Mouse (Mus musculus): Measurements from ENCODE around the gene Stard10. TPM values are rescaled to one million over a fixed set of nuclear protein-coding genes. Genes with fewer than 3 reads are reported as not detected.
A peak's percentile ranks its signal among the peaks of the same experiment; 100 is the strongest.

Gene Stard10
- total and polyA plus RNA-seq, 2 experiments from 2014 or later, result 17.2 to 39.3 TPM

DNA sequence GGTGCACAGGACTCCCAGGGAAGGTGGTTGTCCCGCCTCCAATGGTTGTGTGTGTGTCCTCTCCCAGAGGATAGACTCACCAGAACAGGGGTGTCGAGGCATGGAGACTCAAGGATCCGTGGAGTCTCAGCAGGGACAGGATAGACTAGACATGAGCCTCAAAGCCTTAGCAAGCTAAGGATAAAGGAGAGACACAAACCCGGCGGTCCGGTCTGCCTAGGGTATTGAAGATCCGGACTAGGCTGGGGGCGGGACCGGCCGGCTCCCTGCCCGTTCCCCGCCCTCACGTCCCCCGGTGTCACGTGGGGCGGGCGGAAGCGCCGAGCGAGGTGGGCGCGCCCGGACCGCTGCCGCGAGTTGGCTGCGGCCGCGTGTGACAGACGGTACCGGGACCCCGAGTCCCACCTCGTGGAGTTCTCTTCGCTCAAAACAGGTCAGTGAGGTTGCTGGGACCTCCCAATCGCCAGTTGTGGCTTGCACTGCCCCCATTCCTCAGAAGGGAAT is 30.9 kb downstream of the Stard10 start, which contains the start of gene Arap1:
Arap1 (plus strand) TSS at position 301 of the 504 bp plus-strand sequence.
- no peaks in the 10 kb centered on the region for H3K36me3 ChIP-seq (ENCODE audit: insufficient read depth, low read length)
- peak within 1 kb of the TSS; percentile 62 for H3K27ac ChIP-seq
- no peak for TF ChIP-seq CTCF (IDR thresholded peaks at IDR 0.05; ENCODE audit: low read depth)
- H3K4me2 ChIP-seq (ENCODE audit: low read depth, low read length), result peak within 1 kb of the TSS; percentile 96
- no peaks in the 10 kb centered on the region for H3K27me3 ChIP-seq (ENCODE audit: insufficient read depth, low read length)
- ATAC-seq, result peak; percentile 72
- peak within 1 kb of the TSS; percentile 56 for H3K4me3 ChIP-seq (ENCODE audit: low read length)
- H3K9ac ChIP-seq (replicated peaks; ENCODE audit: low read length), result peak within 1 kb of the TSS; percentile 51
- no peaks in the 10 kb centered on the region for H3K9me3 ChIP-seq (ENCODE audit: low read length)
- peak; percentile 70 for DNase-seq (ENCODE audit: low spot score)
- peaks cover 4% of the 10 kb centered on the region; the same call in 1 of the 2 replicates for H3K4me1 ChIP-seq (ENCODE audit: insufficient read depth, low read length)
- under 1% methylated on average over 32 of the region's 35 CpGs for WGBS

DNA sequence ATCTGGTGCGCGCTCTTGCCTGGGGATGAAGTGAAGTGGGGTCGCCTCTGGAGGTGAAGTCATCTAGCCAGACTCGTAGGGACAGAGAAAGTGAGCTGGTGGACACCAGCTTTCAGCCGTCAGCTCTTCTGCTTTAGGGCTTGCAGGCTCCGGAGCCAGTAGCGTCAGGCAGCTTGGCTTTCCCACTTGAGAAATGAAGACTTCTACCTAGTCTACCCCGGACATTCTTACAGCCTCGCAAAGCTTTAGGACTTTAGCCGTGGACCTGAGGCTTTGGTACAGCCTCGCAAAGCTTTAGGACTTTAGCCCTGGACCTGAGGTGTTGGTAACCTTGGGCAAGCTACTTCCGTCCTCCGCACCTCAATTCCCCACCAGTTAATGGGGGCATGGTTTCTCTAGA is 31.4 kb downstream of the Stard10 start:
- 7% methylated on average over 13 of the region's 13 CpGs for WGBS
- no peaks in the 10 kb centered on the region for H3K9me3 ChIP-seq (ENCODE audit: low read length)
- DNase-seq (ENCODE audit: low spot score) (peak; percentile 9), ATAC-seq (no peak)
- H3K4me1 ChIP-seq (ENCODE audit: insufficient read depth, low read length), result peaks cover 4% of the 10 kb centered on the region; the same call in 1 of the 2 replicates
- no peaks in the 10 kb centered on the region for H3K36me3 ChIP-seq (ENCODE audit: insufficient read depth, low read length)
- H3K27ac ChIP-seq, result peak overlapping the region; percentile 27; the same call in 1 of the 2 replicates
- no peak for TF ChIP-seq CTCF (IDR thresholded peaks at IDR 0.05; ENCODE audit: low read depth)
- peak overlapping the region; percentile 96 for H3K4me2 ChIP-seq (ENCODE audit: low read depth, low read length)
- peak overlapping the region; percentile 51 for H3K9ac ChIP-seq (replicated peaks; ENCODE audit: low read length)
- H3K4me3 ChIP-seq (ENCODE audit: low read length), result peak overlapping the region; percentile 56
- H3K27me3 ChIP-seq (ENCODE audit: insufficient read depth, low read length), result no peaks in the 10 kb centered on the region

DNA sequence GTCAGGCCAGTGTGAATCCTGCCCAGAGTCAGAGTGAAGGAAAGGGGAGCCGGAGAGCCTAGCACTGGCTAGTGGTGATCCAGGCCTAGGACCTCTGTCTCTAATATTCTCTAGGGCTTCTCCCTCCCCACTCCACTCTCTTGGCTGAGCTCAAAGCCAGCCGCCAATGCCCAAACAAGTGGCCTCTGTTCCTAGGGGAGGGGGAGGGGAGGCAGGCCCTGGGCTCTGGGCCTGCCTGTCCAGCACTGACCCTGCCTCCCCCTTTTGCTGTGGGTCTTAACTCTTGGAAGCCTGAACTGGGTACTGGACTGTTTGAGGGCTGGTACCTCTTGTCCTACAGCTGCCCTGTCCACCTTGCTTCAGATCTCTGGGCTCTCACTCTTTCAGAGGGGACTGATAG is 33.0 kb downstream of the Stard10 start:
- 44% methylated on average over 2 of the region's 2 CpGs for WGBS
- H3K9ac ChIP-seq (replicated peaks; ENCODE audit: low read length), result 0 out of 2 replicates have a peak overlapping the region, but pooled peaks have one; percentile 51
- H3K4me1 ChIP-seq (ENCODE audit: insufficient read depth, low read length), result peaks cover 4% of the 10 kb centered on the region; the same call in 1 of the 2 replicates
- H3K4me3 ChIP-seq (ENCODE audit: low read length), result no peak overlapping the region
- peak; percentile 92 for ATAC-seq
- no peaks in the 10 kb centered on the region for H3K27me3 ChIP-seq (ENCODE audit: insufficient read depth, low read length)
- H3K4me2 ChIP-seq (ENCODE audit: low read depth, low read length), result peak overlapping the region; percentile 96
- TF ChIP-seq CTCF (IDR thresholded peaks at IDR 0.05; ENCODE audit: low read depth), result no peak
- peak overlapping the region; percentile 62 for H3K27ac ChIP-seq
- DNase-seq (ENCODE audit: low spot score), result peak; percentile 78
- H3K36me3 ChIP-seq (ENCODE audit: insufficient read depth, low read length), result no peaks in the 10 kb centered on the region
- no peaks in the 10 kb centered on the region for H3K9me3 ChIP-seq (ENCODE audit: low read length)

DNA sequence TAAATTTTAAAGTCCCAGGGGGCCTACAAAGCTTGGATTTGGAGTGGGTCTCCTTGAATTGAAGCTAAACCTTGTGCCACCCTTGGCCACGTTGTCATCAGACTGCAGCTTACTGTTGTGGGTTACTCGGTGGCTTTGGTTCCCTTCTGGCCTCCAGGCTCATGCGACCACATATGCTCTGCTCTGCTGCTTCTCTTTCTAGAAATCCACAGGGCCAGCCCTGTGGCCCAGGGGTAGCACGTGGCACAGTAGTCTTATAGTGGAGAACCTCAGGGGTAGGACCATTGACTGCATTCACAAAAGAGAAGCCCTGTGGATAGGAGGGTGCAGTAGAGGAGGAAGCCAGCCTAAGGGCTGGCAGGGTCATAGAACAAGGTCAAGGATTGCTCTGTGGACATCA is 35.5 kb downstream of the Stard10 start:
- ATAC-seq, result no peak

DNA sequence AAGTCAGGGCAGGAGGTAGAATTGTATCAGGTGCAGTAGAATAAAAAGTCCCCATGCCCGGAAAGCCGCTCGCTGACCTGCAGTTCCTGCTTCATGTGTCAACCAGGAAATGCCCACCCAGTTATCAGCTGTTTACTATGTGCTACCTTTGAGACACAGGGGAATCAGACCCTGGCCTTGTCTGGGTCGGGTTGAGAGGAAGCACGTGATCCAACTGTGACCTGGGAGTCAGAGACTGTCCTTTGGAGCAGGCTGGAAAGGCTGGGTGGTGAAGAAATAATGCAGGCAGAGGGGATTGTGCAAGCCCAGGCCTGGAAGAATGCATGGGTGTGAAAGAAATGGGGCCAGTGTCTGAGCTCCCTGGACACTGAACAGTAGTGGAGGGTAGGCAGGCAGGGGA is 37.5 kb downstream of the Stard10 start:
- no peaks in the 10 kb centered on the region for H3K4me1 ChIP-seq (ENCODE audit: insufficient read depth, low read length)
- no peaks in the 10 kb centered on the region for H3K27me3 ChIP-seq (ENCODE audit: insufficient read depth, low read length)
- H3K36me3 ChIP-seq (ENCODE audit: insufficient read depth, low read length), result no peaks in the 10 kb centered on the region
- no peak for TF ChIP-seq CTCF (IDR thresholded peaks at IDR 0.05; ENCODE audit: low read depth)
- WGBS, result 85% methylated on average over 5 of the region's 5 CpGs
- no peak for DNase-seq (ENCODE audit: low spot score)
- H3K9me3 ChIP-seq (ENCODE audit: low read length), result no peaks in the 10 kb centered on the region
- no peak overlapping the region for H3K9ac ChIP-seq (replicated peaks; ENCODE audit: low read length)
- H3K27ac ChIP-seq, result no peak overlapping the region
- no peak overlapping the region for H3K4me3 ChIP-seq (ENCODE audit: low read length)
- H3K4me2 ChIP-seq (ENCODE audit: low read depth, low read length), result no peak overlapping the region
- no peak for ATAC-seq

More for the DNA sequence above, 35.5 kb downstream of the Stard10 start:
- Histone ChIP-seq H3K4me2 (ENCODE audit: low read depth, low read length) (no peak overlapping the region), H3K4me1 (ENCODE audit: insufficient read depth, low read length) (peaks cover 3% of the 10 kb centered on the region; the same call in 1 of the 2 replicates), H3K4me3 (ENCODE audit: low read length) (no peak overlapping the region), H3K9me3 (ENCODE audit: low read length) (no peaks in the 10 kb centered on the region), H3K36me3 (ENCODE audit: insufficient read depth, low read length) (no peaks in the 10 kb centered on the region), H3K9ac (replicated peaks; ENCODE audit: low read length) (no peak overlapping the region), H3K27me3 (ENCODE audit: insufficient read depth, low read length) (no peaks in the 10 kb centered on the region), H3K27ac (no peak overlapping the region)
- DNase-seq (ENCODE audit: low spot score), result no peak
- TF ChIP-seq CTCF (IDR thresholded peaks at IDR 0.05; ENCODE audit: low read depth), result no peak
- 83% methylated on average over 4 of the region's 4 CpGs for WGBS

DNA sequence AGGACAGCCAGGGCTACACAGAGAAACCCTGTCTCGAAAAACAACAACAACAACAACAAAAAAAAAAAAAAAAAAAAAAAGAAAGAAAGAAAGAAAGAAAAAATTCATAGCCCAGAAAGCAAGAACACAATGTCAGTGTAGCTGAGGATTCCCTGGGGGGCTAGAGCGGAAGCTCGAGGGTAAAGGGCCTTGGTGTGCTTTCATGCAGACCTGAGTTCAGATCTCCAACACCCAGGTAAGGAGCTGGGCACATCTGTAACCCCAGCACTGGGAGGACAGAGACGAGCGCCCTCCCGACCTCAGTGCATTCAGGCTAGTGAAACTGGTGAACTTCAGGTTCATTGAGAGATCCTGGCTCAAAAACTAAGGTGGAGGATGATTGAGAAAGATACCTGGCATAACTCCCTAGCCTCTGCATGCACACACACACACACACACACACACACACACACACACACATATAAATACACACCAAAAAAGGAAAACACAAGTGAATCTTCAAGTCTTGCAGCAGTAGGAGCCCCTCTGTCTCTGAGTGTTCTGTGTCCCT is 38.7 kb downstream of the Stard10 start:
- Histone ChIP-seq H3K4me1 (ENCODE audit: insufficient read depth, low read length) (no peaks in the 10 kb centered on the region), H3K9ac (replicated peaks; ENCODE audit: low read length) (no peak overlapping the region), H3K9me3 (ENCODE audit: low read length) (no peaks in the 10 kb centered on the region), H3K27me3 (ENCODE audit: insufficient read depth, low read length) (no peaks in the 10 kb centered on the region), H3K27ac (no peak overlapping the region), H3K4me3 (ENCODE audit: low read length) (no peak overlapping the region), H3K4me2 (ENCODE audit: low read depth, low read length) (no peak overlapping the region), H3K36me3 (ENCODE audit: insufficient read depth, low read length) (no peaks in the 10 kb centered on the region)
- ATAC-seq (no peak), DNase-seq (ENCODE audit: low spot score) (no peak)
- no peak for TF ChIP-seq CTCF (IDR thresholded peaks at IDR 0.05; ENCODE audit: low read depth)
- 87% methylated on average over 6 of the region's 6 CpGs for WGBS

DNA sequence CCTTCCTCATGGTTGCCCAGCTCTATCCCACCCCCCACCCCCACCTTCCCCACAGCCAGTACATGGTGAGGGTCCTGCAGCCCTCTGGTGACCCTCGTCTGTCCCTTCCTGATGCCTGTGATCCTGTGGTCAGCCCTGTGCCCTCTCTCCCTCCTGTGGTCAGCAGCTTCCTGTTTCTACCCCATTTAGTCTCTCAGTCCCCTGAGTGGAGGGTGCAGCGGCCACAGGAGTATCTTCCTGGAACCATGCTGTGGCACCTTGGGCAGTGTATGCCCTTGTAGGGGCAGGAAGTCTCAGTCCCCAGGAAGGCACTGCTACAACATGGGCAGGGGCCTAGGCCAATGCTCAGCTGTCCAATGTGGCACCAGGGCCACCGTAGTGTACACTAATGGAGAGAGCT is 40.0 kb downstream of the Stard10 start:
- Histone ChIP-seq H3K9ac (replicated peaks; ENCODE audit: low read length) (no peak overlapping the region), H3K4me2 (ENCODE audit: low read depth, low read length) (no peak overlapping the region), H3K36me3 (ENCODE audit: insufficient read depth, low read length) (no peaks in the 10 kb centered on the region), H3K9me3 (ENCODE audit: low read length) (no peaks in the 10 kb centered on the region), H3K27ac (no peak overlapping the region), H3K27me3 (ENCODE audit: insufficient read depth, low read length) (no peaks in the 10 kb centered on the region), H3K4me1 (ENCODE audit: insufficient read depth, low read length) (no peaks in the 10 kb centered on the region), H3K4me3 (ENCODE audit: low read length) (no peak overlapping the region)
- WGBS, result 67% methylated on average over 3 of the region's 3 CpGs
- TF ChIP-seq CTCF (IDR thresholded peaks at IDR 0.05; ENCODE audit: low read depth), result no peak
- no peak for ATAC-seq
- DNase-seq (ENCODE audit: low spot score), result no peak

Measured in hindbrain, postnatal 0 days (tissue).